Mouse (Mus musculus) heart, embryonic 16.5 days (tissue): ENCODE measurements around the gene Cmtm8. TPM values are rescaled to one million over a fixed set of nuclear protein-coding genes. Genes with fewer than 3 reads are reported as not detected.

Experiments
- ATAC-seq: fragments of 200-750 bp; cut with Nextera tagmentation; replicated peaks from 2 replicates; pipeline ENCODE4 v1.8.0; 2017; ENCODE audit warnings: moderate number of reproducible peaks; ENCODE audit not compliant: insufficient read depth, low FRiP score; ENCODE audit errors: extremely low read depth
- H3K27ac ChIP-seq: fragments of 300-500 bp; sonication (generic); 2 replicates; pipeline ENCODE4 v1.5.1; 2014; ENCODE audit warnings: mild to moderate bottlenecking, low read length, control low read depth, moderate library complexity
- H3K27me3 ChIP-seq: fragments of 300-500 bp; sonication (generic); 2 replicates; pipeline ENCODE4 v1.6.1; 2014; ENCODE audit warnings: low read length, mixed read lengths; ENCODE audit not compliant: control insufficient read depth, insufficient read depth
- H3K36me3 ChIP-seq: fragments of 300-500 bp; sonication (generic); 2 replicates; pipeline ENCODE4 v1.6.1; 2014; ENCODE audit not compliant: control insufficient read depth, insufficient read depth
- H3K4me1 ChIP-seq: fragments of 300-500 bp; sonication (generic); 2 replicates; pipeline ENCODE4 v1.6.1; 2014; ENCODE audit warnings: low read length, mixed read lengths; ENCODE audit not compliant: control insufficient read depth, insufficient read depth
- H3K4me2 ChIP-seq: fragments of 300-500 bp; sonication (generic); 2 replicates; pipeline ENCODE4 v1.6.1; 2014; ENCODE audit warnings: low read depth, mild to moderate bottlenecking, control low read depth, low read length
- H3K4me3 ChIP-seq: fragments of 300-500 bp; sonication (generic); 2 replicates; pipeline ENCODE4 v1.5.1; 2014; ENCODE audit warnings: mild to moderate bottlenecking, control low read depth, low read length
- H3K9ac ChIP-seq: fragments of 300-500 bp; sonication (generic); 2 replicates; pipeline ENCODE4 v1.6.1; 2014; ENCODE audit warnings: low read length, control low read depth
- H3K9me3 ChIP-seq: fragments of 300-500 bp; sonication (generic); replicated peaks from 2 replicates; pipeline ENCODE4 v1.6.1; 2016; ENCODE audit warnings: low read length; ENCODE audit not compliant: control insufficient read depth
- WGBS: fragments of 180-500 bp; shearing (Covaris S2); extraction: QIAGEN DNeasy Blood & Tissue Kit; methylation state at CpG from one replicate; pipeline ENCODE4 v1.1.7; 2014; 5-methylcytosine and 5-hydroxymethylcytosine counted together
- polyA plus RNA-seq: library from polyadenylated mRNA; unstranded; fragments of >200 nt; fragmentation: Nextera tagmentation; extraction: Ambion mirVana; gene quantifications from 2 replicates; pipeline ENCODE4 v1.2.1, GENCODE M21; 2015

Cmtm8 gene
- polyA plus RNA-seq, 1 experiment from 2014 or later, result 16.0 TPM

- Histone ChIP-seq H3K36me3 (no peaks in the 10 kb centered on the region), H3K9ac (no peak overlapping the region), H3K27me3 (no peaks in the 10 kb centered on the region), H3K4me3 (no peak overlapping the region), H3K27ac (no peak overlapping the region), H3K4me1 (peaks cover 8% of the 10 kb centered on the region), H3K9me3 (no peaks in the 10 kb centered on the region), H3K4me2 (peak overlapping the region; percentile 11; the same call in 1 of the 2 replicates)
- WGBS, result 16% methylated on average over 16 of the region's 16 CpGs
- ATAC-seq, result no peak
These were observed 58.4 kb downstream of the Cmtm8 start for GRCm38 (mm10) chr9:114785432-114786125.

GRCm38 (mm10) chr9:114781526-114782212, 62.3 kb downstream of the Cmtm8 start, which contains the start of gene Cmtm7:
Gene Cmtm7 (minus strand): TSS chr9:114781856.
- H3K9me3 ChIP-seq, result no peaks in the 10 kb centered on the region
- ATAC-seq, result peak; percentile 88
- peak within 1 kb of the TSS; percentile 66 for H3K4me3 ChIP-seq
- peaks cover 20% of the 10 kb centered on the region for H3K4me1 ChIP-seq
- H3K27me3 ChIP-seq, result no peaks in the 10 kb centered on the region
- peak within 1 kb of the TSS; percentile 93 for H3K9ac ChIP-seq
- H3K36me3 ChIP-seq, result no peaks in the 10 kb centered on the region
- H3K27ac ChIP-seq, result peak within 1 kb of the TSS; percentile 92
- under 1% methylated on average over 52 of the region's 54 CpGs for WGBS
- peak within 1 kb of the TSS; percentile 76 for H3K4me2 ChIP-seq

GRCm38 (mm10) chr9:114780746-114781525, 63.0 kb downstream of the Cmtm8 start:
- no peaks in the 10 kb centered on the region for H3K36me3 ChIP-seq
- under 1% methylated on average over 38 of the region's 38 CpGs for WGBS
- H3K9me3 ChIP-seq, result no peaks in the 10 kb centered on the region
- H3K27ac ChIP-seq, result peak overlapping the region; percentile 92
- peak overlapping the region; percentile 76 for H3K4me2 ChIP-seq
- H3K4me3 ChIP-seq, result peak overlapping the region; percentile 66
- no peaks in the 10 kb centered on the region for H3K27me3 ChIP-seq
- peaks cover 20% of the 10 kb centered on the region for H3K4me1 ChIP-seq
- ATAC-seq, result peak; percentile 33
- H3K9ac ChIP-seq, result peak overlapping the region; percentile 93

- H3K27ac ChIP-seq, result peak overlapping the region; percentile 92
- no peak for ATAC-seq
- H3K4me1 ChIP-seq, result peaks cover 19% of the 10 kb centered on the region
These were observed 63.8 kb downstream of the Cmtm8 start for GRCm38 (mm10) chr9:114779984-114780745.

GRCm38 (mm10) chr9:114778877-114779276, 65.1 kb downstream of the Cmtm8 start:
- H3K9ac ChIP-seq, result no peak overlapping the region
- no peak overlapping the region for H3K4me3 ChIP-seq
- no peak for ATAC-seq
- H3K36me3 ChIP-seq, result no peaks in the 10 kb centered on the region
- peaks cover 21% of the 10 kb centered on the region for H3K4me1 ChIP-seq
- 88% methylated on average over 7 of the region's 7 CpGs for WGBS
- no peaks in the 10 kb centered on the region for H3K27me3 ChIP-seq
- no peak overlapping the region for H3K4me2 ChIP-seq
- no peaks in the 10 kb centered on the region for H3K9me3 ChIP-seq
- H3K27ac ChIP-seq, result 0 out of 2 replicates have a peak overlapping the region, but pooled peaks have one; percentile 8

More at GRCm38 (mm10) chr9:114779984-114780745, 63.8 kb downstream of the Cmtm8 start:
- Histone ChIP-seq H3K4me2 (peak overlapping the region; percentile 76), H3K9ac (peak overlapping the region; percentile 93), H3K27me3 (no peaks in the 10 kb centered on the region), H3K4me3 (peak overlapping the region; percentile 66), H3K36me3 (no peaks in the 10 kb centered on the region), H3K9me3 (no peaks in the 10 kb centered on the region)
- WGBS, result 24% methylated on average over 23 of the region's 23 CpGs

GRCm38 (mm10) chr9:114778047-114778390, 65.9 kb downstream of the Cmtm8 start:
- Histone ChIP-seq H3K9me3 (no peaks in the 10 kb centered on the region), H3K4me3 (no peak overlapping the region), H3K27ac (peak overlapping the region; percentile 22; the same call in 1 of the 2 replicates), H3K9ac (no peak overlapping the region), H3K27me3 (no peaks in the 10 kb centered on the region), H3K36me3 (no peaks in the 10 kb centered on the region), H3K4me1 (peaks cover 21% of the 10 kb centered on the region), H3K4me2 (peak overlapping the region; percentile 7; the same call in 1 of the 2 replicates)
- no peak for ATAC-seq
- WGBS, result 65% methylated on average over 7 of the region's 7 CpGs

GRCm38 (mm10) chr9:114777178-114778046, 66.5 kb downstream of the Cmtm8 start:
- WGBS, result 59% methylated on average over 6 of the region's 6 CpGs
- Histone ChIP-seq H3K4me1 (peaks cover 21% of the 10 kb centered on the region), H3K4me2 (peak overlapping the region; percentile 7), H3K27me3 (no peaks in the 10 kb centered on the region), H3K4me3 (no peak overlapping the region), H3K36me3 (0 out of 2 replicates have a peak, but pooled peaks cover 2% of the 10 kb centered on the region), H3K27ac (peak overlapping the region; percentile 22; the same call in 1 of the 2 replicates), H3K9ac (no peak overlapping the region), H3K9me3 (peaks cover under 1% of the 10 kb centered on the region; the same call in 1 of the 2 replicates)
- no peak for ATAC-seq
